Mouse (Mus musculus): ENCODE measurements around the gene Bri3.

Gene Bri3

DNA sequence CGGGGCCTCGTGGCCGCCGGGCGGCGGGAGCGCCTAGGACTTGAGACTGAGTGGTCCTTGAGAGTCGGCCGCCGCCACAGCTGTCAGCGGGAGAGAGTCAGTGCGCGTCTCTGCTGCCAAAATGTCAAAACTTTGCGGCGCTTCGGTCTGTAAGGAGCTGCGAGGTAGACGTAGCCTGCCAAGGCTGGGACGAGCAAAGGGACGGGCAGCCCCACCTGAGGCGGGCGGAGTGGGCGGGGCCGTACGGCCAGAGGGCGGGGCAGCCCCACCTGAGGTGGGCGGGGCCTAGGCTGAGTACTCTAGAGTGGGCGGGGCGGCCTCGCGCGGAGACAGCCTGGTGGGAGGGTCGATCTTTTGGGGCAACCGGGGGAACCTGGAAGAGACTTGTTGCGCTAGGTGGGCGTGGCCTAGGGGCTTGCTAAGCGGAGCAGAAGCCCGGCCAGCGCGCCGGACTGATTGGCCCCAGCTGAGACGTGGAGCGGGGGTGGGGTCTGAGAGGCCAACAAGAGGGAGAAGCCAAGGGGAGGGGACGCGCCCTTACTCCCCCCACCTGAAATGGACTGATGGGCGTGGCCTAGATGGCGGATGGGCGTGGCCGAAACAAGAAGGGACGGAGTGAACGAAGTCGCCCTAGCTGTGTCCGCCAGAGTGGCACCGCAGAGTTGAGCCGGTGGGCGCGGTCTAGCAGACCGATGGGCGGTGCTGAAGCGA lies 113.8 kb downstream of the Bri3 start, which contains the start of gene Baiap2l1:
Gene Baiap2l1, minus strand, starts transcription at position 232 of the 711 bp plus-strand sequence.
- under 1% methylated on average over 60 of the region's 60 CpGs for WGBS

DNA sequence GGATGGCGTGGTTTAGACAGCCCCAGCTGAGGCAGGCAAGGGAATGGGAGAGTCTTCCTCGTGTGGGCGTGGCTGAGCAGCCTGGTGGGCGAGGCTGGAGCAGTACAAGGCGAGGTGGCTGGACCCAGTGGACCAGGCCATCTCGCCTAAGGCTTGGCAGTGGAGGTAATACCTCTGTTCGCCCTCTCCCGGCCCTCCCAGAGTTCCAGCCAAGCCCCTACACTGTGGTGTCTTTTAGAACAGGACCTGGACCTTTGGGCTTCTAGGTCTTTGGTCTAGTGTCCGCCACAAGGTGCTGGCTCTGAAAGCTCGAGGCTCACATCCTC lies 114.3 kb downstream of the Bri3 start:
- 12% methylated on average over 10 of the region's 10 CpGs for WGBS

DNA sequence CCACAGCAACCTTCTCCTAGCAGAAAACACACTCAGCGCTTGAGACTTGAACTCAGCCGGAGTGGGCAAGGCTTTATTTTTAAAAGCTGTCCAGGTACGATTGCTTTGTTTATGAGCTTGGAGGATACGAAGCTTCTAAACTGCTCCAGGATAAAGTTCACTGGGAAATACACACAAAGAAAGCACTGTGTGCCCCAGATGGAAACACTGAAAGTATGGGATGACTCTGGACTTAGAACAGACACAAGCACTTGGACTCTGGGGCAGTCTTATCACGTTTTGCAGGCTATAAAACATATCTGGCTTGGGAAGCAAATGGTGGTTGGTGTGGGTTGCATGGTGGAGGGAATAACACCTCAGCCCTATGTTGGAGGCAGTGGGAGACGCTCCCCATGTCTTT lies 115.6 kb downstream of the Bri3 start:
- WGBS = 85% methylated on average over 6 of the region's 6 CpGs

DNA sequence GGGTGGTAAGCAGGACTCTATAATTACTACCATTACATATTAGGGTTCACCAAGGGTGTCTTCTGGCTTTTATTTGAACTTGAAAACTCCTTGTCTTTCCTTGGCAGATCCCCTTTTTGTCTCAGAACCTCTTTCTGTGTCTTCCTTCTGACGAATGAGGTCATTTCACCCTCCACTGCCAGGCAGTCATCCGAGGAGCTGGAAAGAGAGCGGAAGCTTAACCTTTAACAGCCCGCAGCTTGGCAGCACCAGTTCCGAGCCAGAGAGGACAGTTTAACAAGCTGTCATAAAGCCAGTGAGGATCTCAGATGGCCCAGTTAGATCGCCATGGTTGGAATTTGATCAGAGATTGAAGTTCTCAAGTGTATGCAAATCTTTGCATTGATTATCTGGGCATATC lies 116.1 kb downstream of the Bri3 start:
- WGBS = 79% methylated on average over 6 of the region's 6 CpGs

DNA sequence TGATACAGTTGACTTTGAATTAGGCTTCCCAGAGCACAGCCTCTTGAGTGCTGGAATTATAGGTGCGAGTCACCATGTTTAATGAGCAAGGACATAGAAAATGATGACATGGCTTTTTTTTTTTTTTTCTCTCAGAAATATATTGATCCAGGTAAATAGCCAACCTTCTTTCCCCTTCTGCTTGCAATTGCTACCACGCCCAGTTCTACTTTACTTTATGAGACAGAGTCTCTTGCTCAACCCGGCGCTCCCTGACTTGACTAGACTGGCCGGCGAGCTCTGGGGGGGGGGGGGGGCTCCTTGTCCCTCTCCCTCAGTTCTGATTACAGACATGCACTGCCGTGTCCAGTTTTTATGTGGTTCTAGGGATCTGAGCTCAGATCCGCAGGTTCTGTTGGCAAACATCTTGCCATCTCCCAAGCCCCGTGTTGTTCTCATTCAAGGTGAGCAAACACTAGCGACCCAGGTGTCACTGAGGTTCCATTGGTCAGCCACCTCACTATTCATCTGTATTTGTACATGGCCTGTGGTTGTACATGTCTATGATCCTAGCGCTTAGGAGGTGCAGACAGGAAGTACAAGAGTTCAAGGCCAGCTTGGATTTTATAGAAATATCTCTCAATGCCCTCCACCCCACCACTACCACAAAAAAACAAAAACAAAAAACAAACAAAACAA lies 120.6 kb downstream of the Bri3 start:
- WGBS = 93% methylated on average over 11 of the region's 11 CpGs

- 70% methylated on average over 6 of the region's 6 CpGs for WGBS
Measured at GRCm38 (mm10) chr5:144366551-144366950, 122.3 kb downstream of the Bri3 start.

GRCm38 (mm10) chr5:144368661-144369205 lies 124.5 kb downstream of the Bri3 start:
- 63% methylated on average over 9 of the region's 9 CpGs for WGBS

GRCm38 (mm10) chr5:144370986-144371385 lies 126.7 kb downstream of the Bri3 start:
- WGBS = 19% methylated on average over 6 of the region's 6 CpGs

DNA sequence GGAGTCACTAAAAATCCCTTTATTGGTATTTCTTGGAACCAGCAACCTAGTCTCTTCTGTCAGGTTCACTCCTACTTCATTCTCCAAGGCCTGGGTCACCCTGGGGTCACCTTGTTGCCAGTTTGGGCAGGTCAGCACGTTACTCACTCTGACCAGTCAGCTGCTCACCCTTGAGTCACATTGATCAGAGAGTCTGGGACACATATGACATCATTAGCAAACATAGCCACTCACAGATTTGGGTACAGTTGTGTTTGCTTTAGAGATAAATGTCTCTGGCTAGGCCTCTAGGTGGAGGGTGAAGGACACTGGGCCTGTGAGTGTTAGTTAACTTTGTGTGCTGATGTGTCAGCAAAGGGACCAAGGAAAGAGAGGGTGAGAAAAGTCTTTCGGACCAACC lies 127.9 kb downstream of the Bri3 start:
- whole genome bisulfite sequencing = 79% methylated on average over 2 of the region's 2 CpGs

DNA sequence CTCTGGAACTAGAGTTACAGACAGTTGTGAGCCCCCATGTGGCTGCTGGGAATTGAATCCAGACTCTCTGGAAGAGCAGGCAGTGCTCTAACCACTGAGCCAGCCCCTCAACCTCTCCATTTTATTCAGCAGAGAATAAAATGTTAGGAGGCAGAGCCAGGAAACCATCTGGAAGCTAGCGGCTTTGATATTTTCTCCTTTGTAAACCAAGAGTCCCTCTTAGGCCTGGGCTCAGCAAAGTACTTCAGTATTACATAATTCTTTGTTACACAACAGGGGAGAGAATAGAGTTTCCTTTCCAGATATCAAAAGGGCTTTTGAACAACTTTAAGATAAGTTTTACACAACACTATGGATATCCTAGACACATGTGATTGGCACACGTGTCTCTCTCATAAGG lies 128.6 kb downstream of the Bri3 start:
- WGBS = 57% methylated on average over 2 of the region's 2 CpGs

DNA sequence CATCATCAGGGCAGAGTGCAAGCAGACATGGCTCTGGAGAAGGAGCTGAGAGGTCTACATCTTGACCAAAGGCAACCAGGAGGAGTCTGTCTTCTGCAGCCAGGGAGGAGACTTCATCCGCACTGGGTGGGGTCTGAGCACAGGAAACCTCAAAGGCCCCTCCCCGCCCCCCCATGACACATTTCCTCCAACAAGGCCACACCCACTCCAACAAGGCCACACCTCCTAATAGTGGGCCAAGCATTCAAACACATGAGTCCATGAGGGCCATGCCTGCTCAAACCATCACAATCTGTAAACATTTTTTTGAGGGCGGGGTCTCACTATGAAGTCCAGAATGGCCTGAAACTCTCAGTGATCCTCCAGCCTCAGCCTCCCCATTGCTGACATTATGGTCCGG lies 135.2 kb downstream of the Bri3 start:
- 90% methylated on average over 4 of the region's 4 CpGs for WGBS

DNA sequence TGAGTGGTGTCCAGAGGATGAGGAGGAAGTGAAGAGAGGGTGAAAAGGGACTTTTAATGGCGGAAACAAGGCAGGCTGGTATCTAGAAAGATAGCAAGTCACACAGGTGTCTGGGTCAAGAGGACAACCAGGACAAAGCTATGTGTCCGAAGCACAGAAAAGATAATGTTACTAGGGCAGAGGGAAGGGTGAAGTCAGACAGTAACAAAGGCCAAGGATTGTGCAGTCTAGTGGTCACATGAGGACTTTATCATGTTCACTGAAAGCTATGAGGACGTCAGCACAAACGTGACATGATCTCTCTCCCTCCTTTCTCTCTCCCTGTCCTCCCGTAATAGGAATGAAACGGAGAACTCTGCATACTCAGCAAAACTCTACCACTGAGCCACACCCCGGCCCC lies 136.5 kb downstream of the Bri3 start:
- WGBS = 91% methylated on average over 7 of the region's 7 CpGs

GRCm38 (mm10) chr5:144381782-144382181 lies 137.5 kb downstream of the Bri3 start:
- whole genome bisulfite sequencing = 88% methylated on average over 3 of the region's 3 CpGs

- 70% methylated on average over 3 of the region's 3 CpGs for WGBS
Measured at GRCm38 (mm10) chr5:144383936-144384335, 139.7 kb downstream of the Bri3 start.

DNA sequence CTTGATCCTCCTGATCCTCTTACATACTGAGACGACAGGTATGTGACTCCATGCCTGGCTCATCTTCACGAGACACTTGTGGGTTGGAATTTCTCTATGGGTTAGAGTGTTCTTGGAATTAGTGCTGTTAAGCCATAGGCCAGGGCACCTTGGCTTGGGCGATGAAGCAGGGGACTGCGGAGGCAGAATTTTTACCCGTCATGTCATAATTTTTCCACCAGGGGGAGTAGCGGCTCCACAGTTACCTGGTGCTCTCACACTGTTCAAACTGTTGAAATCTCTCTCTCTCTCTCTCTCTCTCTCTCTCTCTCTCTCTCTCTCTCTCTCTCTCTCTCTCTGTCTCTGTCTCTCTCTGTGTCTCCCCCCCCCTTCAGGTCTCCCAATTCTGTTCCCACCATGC lies 143.6 kb downstream of the Bri3 start:
- WGBS = 10% methylated on average over 6 of the region's 6 CpGs

DNA sequence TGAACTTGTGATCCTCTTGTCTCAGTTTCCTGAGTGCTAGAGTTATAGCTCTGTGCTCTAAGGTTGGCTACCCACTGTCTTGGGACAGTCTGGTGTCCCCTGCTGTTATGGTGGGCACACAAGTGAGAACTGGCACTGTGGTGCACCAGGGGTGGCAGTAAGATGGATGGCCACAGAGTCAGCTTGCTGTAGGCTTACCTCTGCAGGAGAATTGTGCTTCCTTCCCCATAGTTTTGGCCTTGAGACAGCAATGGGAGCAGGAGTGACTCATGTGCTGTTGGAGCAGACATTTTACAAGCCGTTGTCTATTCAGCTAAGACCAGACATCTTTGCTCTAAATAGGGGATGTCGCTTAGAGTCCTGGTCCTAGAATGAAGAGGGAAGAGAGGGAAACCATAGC lies 149.9 kb downstream of the Bri3 start:
- WGBS = 48% methylated on average over 2 of the region's 2 CpGs

DNA sequence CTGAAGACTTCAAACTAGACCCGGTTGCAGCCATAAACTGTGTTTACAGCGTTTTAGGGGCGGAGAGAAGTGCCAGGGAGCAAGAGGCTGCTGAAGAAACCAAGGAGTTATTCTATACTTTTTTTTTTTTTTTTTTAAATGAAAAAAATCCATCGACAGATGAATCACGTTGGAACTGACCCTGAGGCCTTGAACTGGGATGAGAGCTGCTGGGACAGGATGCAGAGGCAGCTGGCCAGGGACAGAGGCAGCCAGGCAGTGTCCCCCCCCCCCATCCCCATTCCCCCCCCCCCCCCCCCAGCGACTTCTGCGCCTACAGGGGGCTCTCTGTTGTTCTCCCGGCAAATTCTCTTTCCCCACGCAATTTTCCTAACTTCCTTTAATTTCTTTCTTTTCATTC lies 153.3 kb downstream of the Bri3 start:
- 42% methylated on average over 7 of the region's 9 CpGs for WGBS

DNA sequence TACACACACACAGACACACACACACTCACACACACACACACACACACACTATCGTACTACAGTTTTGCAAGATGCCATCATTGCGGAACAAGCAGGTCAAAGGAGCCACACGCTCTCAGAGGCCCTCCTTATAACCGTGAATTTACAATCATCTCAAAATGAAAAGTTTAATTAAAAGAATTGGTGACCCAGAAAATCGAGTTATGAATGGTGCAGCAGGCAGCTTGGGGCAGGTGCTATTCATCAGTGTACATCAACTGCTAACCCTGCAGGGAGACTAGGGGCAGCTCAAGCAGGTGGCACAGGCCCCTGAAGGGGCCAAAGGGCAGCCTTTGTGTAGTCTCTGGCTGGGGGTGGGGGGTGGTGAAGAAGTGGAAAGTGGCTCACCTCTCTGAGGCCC lies 156.6 kb downstream of the Bri3 start:
- 80% methylated on average over 5 of the region's 5 CpGs for WGBS

DNA sequence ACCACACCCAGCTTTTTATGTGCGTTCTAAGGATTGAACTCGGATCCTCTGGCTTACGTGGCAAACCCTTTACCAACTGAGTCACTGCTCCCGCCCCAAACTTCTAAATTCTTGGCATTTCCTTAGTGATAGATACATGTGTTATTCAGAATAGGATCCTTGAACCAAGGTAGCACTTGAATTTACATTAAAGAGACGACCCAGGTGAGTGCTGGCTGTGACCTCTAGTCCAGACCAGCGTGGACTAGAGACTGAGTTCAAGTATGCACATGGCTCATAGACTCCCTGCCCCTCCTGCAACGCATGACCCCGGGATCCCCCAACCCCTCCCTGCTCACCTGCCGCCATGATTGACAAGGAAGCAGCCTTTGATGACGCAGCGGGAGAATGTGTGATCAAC lies 162.0 kb downstream of the Bri3 start:
- 94% methylated on average over 11 of the region's 11 CpGs for WGBS

DNA sequence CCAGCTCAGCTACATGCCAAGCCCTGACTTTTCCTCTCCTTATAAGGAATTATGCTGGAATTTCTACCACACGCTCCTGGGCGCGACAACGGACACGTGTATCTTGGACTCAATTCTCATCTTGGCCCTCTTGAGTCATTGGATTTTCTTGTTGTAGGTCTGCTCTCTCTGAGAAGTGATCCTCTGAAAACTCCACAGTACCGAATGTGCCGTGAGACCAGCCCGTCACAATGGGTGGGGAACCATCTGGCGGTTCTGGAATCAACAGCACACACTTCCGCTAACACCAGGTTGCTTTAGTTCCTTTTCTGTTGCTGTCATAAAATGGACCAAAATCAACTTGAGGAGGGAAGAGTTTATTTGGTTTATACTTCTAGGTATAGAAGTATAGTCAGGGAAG lies 166.4 kb downstream of the Bri3 start:
- WGBS = 82% methylated on average over 10 of the region's 10 CpGs

DNA sequence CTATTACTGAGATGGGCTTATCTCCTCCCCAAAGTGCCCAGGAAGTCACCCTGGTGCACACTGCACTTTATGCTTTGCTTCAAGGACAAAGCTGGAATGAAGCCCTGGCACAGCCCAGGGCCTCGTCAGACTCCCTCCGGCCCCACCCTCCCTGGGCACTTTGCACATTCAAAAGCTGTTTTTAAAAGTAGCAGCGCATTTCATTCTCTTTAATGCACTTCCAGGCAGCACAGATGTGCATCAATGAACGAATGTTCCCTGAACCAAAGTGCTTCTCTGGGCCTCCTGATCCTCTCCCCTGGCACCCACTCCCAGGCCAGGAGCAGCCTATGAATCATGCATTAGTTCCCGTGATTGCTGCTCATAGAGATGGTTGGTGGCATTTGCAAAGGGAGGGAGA lies 167.5 kb downstream of the Bri3 start:
- 25% methylated on average over 5 of the region's 5 CpGs for WGBS

DNA sequence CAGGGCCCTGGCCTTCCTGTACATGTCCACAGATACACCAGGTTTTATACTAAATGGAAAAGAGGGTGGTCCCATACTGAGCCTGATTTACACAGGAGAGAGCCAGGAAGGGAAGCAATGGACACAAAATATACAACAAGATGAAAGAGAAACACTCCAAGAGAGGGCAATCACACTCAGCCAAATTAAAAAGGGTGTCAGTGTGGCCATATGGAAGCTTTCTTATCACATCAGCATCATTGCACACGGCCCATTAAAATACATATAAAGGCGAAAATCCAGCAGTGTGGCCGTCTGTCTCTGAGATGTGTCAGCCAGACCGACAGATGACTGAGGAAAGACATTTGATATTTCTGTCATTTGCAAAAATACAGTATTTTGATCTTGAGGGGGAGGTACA lies 168.5 kb downstream of the Bri3 start:
- 60% methylated on average over 4 of the region's 4 CpGs for WGBS

- WGBS = 94% methylated on average over 12 of the region's 12 CpGs
Measured at GRCm38 (mm10) chr5:144418456-144418855, 174.2 kb downstream of the Bri3 start.
